17 mouse cellular contexts compared by ENCODE assay signal in the genomic region with DNA sequence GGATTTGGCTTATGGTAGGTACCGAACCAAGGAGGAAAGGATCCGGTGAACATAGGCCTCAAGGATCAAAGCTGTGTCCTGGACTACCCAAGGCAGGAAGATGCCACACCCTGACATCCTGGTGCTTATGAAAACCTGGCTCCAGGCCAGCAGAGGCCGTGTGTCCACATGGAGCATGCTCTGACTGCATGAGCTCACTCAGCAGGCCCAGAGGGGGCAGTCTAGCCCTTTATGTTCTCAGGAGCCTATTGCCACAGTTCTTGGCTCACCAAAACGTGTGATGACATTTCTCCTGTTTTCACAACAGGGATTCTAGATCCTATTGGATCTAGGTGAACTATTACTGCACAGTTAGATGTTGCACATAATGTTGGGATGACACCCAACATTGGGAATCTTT. TPM values are rescaled to one million over a fixed set of nuclear protein-coding genes. Genes with fewer than 3 reads are reported as not detected.
DNase-seq lines count a peak whose midpoint lies in the region.
"Had no signal": no experiment of that assay in that cellular context is flagged by ENCODE, and none has a peak within 500 bp of the region (broad histone marks: within the 10 kb centered on the region; RNA-seq: fewer than 3 reads in every experiment).

No protein-coding gene starts in this region.

- intact Hi-C loops in heart, postnatal 36 days (cut with DNase I), result no loop called here

- DNase-seq in heart, adult 11 months, result peak; percentile 61
- no peak for DNase-seq in heart, postnatal 36 days
- DNase-seq in kidney, postnatal 4 days, result peak; percentile 12 to 28
- DNase-seq in kidney, adult 18-20 months, result no peak
- DNase-seq in 3T3-L1 (ENCODE audit: low read depth, low spot score) (peak; percentile 13), ZHBTc4 (ENCODE audit: low read depth, low spot score) (peak; percentile 40)
- DNase-seq in cerebellum, postnatal 4 days (ENCODE audit: low spot score in 2 of 2), result no peak
- no peak for DNase-seq in cerebellum, adult 8-10 months
- DNase-seq: adrenal gland, postnatal 36 days; cerebellum, adult 9-11 months; gastrocnemius, postnatal 36 days; kidney, adult 8-10 months; lung, postnatal 36 days; thymus, postnatal 25 days had no signal

RNA-seq across cellular contexts. Expression of a gene that starts 11.7 kb away (rescaled TPM):
- not detected for total RNA-seq in heart, postnatal 36 days (2021)
- total RNA-seq: adrenal gland, postnatal 36 days; G1E; gastrocnemius, postnatal 36 days; heart, postnatal 10 days; left cerebral cortex, postnatal 36 days had no signal

RNA-seq across cellular contexts. Expression of a gene that starts 35.6 kb away (rescaled TPM):
- 1 to 10 TPM; 7.9 to 9.2 TPM for total RNA-seq in heart, postnatal 36 days (2021)

Comparison
In these comparisons a context has a peak if more than half of its experiments do, and no peak if none do; other contexts are left out.
1. DNase-seq: peak in heart, adult 11 months (single experiment), kidney, postnatal 4 days (2 of 2), 3T3-L1 (single experiment) and ZHBTc4 (single experiment); none in heart, postnatal 36 days (0 of 2), kidney, adult 18-20 months (single experiment), cerebellum, postnatal 4 days (0 of 2) and cerebellum, adult 8-10 months (single experiment).